Comparison of ENCODE assay signal across 8 mouse cellular contexts in the genomic region with DNA sequence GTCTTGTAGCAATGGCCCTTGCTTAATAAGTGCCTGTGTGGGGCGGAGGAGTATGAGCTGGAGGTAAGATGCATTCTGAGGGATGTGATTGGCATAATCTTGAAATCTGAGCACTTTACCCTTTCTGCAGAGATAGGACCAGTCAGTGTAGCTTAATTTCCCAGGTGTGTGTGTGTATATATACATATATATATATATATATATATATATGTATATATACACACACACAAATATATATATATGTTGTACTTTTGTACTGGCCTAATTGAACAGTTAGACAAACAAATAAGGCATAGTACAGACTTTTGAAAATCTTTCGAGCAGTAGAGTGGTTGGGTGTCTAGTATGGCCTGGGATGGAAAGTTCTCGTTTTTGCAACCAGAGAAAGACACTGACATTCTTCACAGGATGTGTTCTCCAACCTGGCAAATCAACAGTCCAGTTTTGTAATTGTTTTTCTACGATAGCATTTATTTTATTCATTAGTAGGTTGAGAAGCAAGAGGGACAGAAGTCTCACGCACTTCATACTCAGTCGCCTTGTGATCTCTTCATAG. TPM values are rescaled to one million over a fixed set of nuclear protein-coding genes. Genes with fewer than 3 reads are reported as not detected.
A peak's percentile ranks its signal among the peaks of the same experiment; 100 is the strongest.
DNase-seq lines count a peak whose midpoint lies in the region; ATAC-seq and TF ChIP-seq lines count a peak whose summit lies in the region.

No protein-coding gene starts in this region.

- no peak overlapping the region for H3K27ac ChIP-seq in gastrocnemius, adult 2 months
- no peak overlapping the region for H3K27ac ChIP-seq in neural tube, embryonic 11.5 days (ENCODE audit: low read depth, low read length)
- no peak overlapping the region for H3K27ac ChIP-seq in limb, embryonic 15.5 days
- no peak overlapping the region for H3K27ac ChIP-seq in stomach, embryonic 15.5 days

- peak overlapping the region; percentile 91 for H3K4me2 ChIP-seq in neural tube, embryonic 11.5 days (ENCODE audit: low read depth)
- H3K4me2 ChIP-seq in limb, embryonic 15.5 days, result peak overlapping the region; percentile 97
- peak overlapping the region; percentile 99 for H3K4me2 ChIP-seq in stomach, embryonic 15.5 days

- H3K4me3 ChIP-seq in gastrocnemius, adult 2 months, result peak overlapping the region; percentile 83
- peak overlapping the region; percentile 66 for H3K4me3 ChIP-seq in neural tube, embryonic 11.5 days (ENCODE audit: low read depth, low read length)
- H3K4me3 ChIP-seq in limb, embryonic 15.5 days, result peak overlapping the region; percentile 72
- peak overlapping the region; percentile 59 for H3K4me3 ChIP-seq in stomach, embryonic 15.5 days (replicated peaks)

- H3K9ac ChIP-seq in neural tube, embryonic 11.5 days (ENCODE audit: low read length), result peak overlapping the region; percentile 66
- peak overlapping the region; percentile 58 for H3K9ac ChIP-seq in limb, embryonic 15.5 days
- H3K9ac ChIP-seq in stomach, embryonic 15.5 days, result peak overlapping the region; percentile 37; the same call in 1 of the 2 replicates

- WGBS in neural tube, embryonic 11.5 days, result 65% methylated on average over 6 of the region's 6 CpGs
- 52% methylated on average over 6 of the region's 6 CpGs for WGBS in limb, embryonic 15.5 days
- 53% methylated on average over 6 of the region's 6 CpGs for WGBS in stomach, embryonic 15.5 days

- TF ChIP-seq CTCF in gastrocnemius, adult 2 months (IDR thresholded peaks at IDR 0.05), result no peak

- intact Hi-C loops in gastrocnemius, adult 2 months (cut with DNase I), result no loop called here
- intact Hi-C loops in gastrocnemius, postnatal 14 days (cut with DNase I; ENCODE audit: low total_unique reads), result no loop called here

- H3K9me3 ChIP-seq in neural tube, embryonic 11.5 days (ENCODE audit: control insufficient read depth, low read length), result no peaks in the 10 kb centered on the region
- H3K9me3 ChIP-seq in limb, embryonic 15.5 days, result no peaks in the 10 kb centered on the region
- no peaks in the 10 kb centered on the region for H3K9me3 ChIP-seq in stomach, embryonic 15.5 days

- ATAC-seq in neural tube, embryonic 11.5 days (ENCODE audit: insufficient read depth, low FRiP score, low TSS enrichment), result peak; percentile 20
- peak; percentile 35; the same call in 1 of the 2 replicates for ATAC-seq in limb, embryonic 15.5 days (ENCODE audit: insufficient number of reproducible peaks, low FRiP score, low TSS enrichment, low read depth)
- ATAC-seq in stomach, embryonic 15.5 days (ENCODE audit: insufficient read depth, low FRiP score, low read depth), result peak; percentile 60; the same call in 1 of the 2 replicates

- H3K27me3 ChIP-seq in neural tube, embryonic 11.5 days (ENCODE audit: control insufficient read depth, insufficient read depth, low read length), result no peaks in the 10 kb centered on the region
- H3K27me3 ChIP-seq in limb, embryonic 15.5 days, result 0 out of 2 replicates have a peak, but pooled peaks cover 2% of the 10 kb centered on the region
- no peaks in the 10 kb centered on the region for H3K27me3 ChIP-seq in stomach, embryonic 15.5 days (replicated peaks)

- H3K36me3 ChIP-seq in neural tube, embryonic 11.5 days (ENCODE audit: control insufficient read depth, insufficient read depth, low read length), result no peaks in the 10 kb centered on the region
- no peaks in the 10 kb centered on the region for H3K36me3 ChIP-seq in limb, embryonic 15.5 days
- no peaks in the 10 kb centered on the region for H3K36me3 ChIP-seq in stomach, embryonic 15.5 days

- 0 out of 2 replicates have a peak, but pooled peaks cover 4% of the 10 kb centered on the region for H3K4me1 ChIP-seq in neural tube, embryonic 11.5 days (ENCODE audit: control insufficient read depth, insufficient read depth, low read length)
- no peaks in the 10 kb centered on the region; the same call in 1 of the 2 replicates for H3K4me1 ChIP-seq in limb, embryonic 15.5 days
- H3K4me1 ChIP-seq in stomach, embryonic 15.5 days, result 0 out of 2 replicates have a peak, but pooled peaks cover 3% of the 10 kb centered on the region

- no peak for DNase-seq in gastrocnemius, adult 2 months
- no peak for DNase-seq in gastrocnemius, postnatal 14 days
- DNase-seq in neural tube, embryonic 11.5 days (ENCODE audit: low spot score), result no peak
- no peak for DNase-seq in neural tube, embryonic 10.5 days (ENCODE audit: extremely low spot score, low spot score)
- DNase-seq in ovary, postnatal 14 days (ENCODE audit: low spot score), result no peak
- no peak for DNase-seq in kidney, postnatal 4 days

RNA-seq across cellular contexts. Expression of a gene that starts 0.4 kb away (rescaled TPM):
- total RNA-seq in gastrocnemius, adult 2 months (2021), result under 1 TPM; 0.05 to 0.20 TPM
- under 1 TPM; 0.25 to 0.40 TPM for total RNA-seq in gastrocnemius, postnatal 14 days (2021)
- 5.1 and 5.6 TPM in 2 replicates for polyA plus RNA-seq in neural tube, embryonic 11.5 days (2014; fragmentation: Nextera tagmentation; extraction: Ambion mirVana)
- polyA plus RNA-seq in limb, embryonic 15.5 days (2015; fragmentation: Nextera tagmentation; extraction: Ambion mirVana), result 1.9 and 2.1 TPM in 2 replicates
- polyA plus RNA-seq in stomach, embryonic 15.5 days (2015; fragmentation: Nextera tagmentation; extraction: Ambion mirVana), result 3.1 and 3.4 TPM in 2 replicates

RNA-seq across cellular contexts. Expression of a gene that starts 29.9 kb away (rescaled TPM):
- total RNA-seq in gastrocnemius, adult 2 months (2021), result under 1 TPM; 0.36 to 0.61 TPM
- under 1 TPM; 0.74 to 0.91 TPM for total RNA-seq in gastrocnemius, postnatal 14 days (2021)
- 6.8 and 7.4 TPM in 2 replicates for polyA plus RNA-seq in neural tube, embryonic 11.5 days (2014; fragmentation: Nextera tagmentation; extraction: Ambion mirVana)
- 4.2 and 4.6 TPM in 2 replicates for polyA plus RNA-seq in limb, embryonic 15.5 days (2015; fragmentation: Nextera tagmentation; extraction: Ambion mirVana)
- 8.1 and 8.3 TPM in 2 replicates for polyA plus RNA-seq in stomach, embryonic 15.5 days (2015; fragmentation: Nextera tagmentation; extraction: Ambion mirVana)
